Mouse (Mus musculus): ENCODE results near the gene Mpig6b. TPM values are rescaled to one million over a fixed set of nuclear protein-coding genes. Genes with fewer than 3 reads are reported as not detected.
A peak's percentile ranks its signal among the peaks of the same experiment; 100 is the strongest.

Gene Mpig6b
- polyA plus RNA-seq, 1 experiment from 2014 or later = 11.2 TPM

- Histone ChIP-seq H3K4me1 (replicated peaks; ENCODE audit: control insufficient read depth, insufficient read depth, low read length) (peaks cover 39% of the 10 kb centered on the region), H3K9me3 (ENCODE audit: control insufficient read depth, low read length) (no peaks in the 10 kb centered on the region), H3K36me3 (ENCODE audit: control insufficient read depth, insufficient read depth, low read length) (peaks cover 34% of the 10 kb centered on the region), H3K27ac (ENCODE audit: low read depth, low read length) (peak within 1 kb of the TSS; percentile 70), H3K4me2 (peak within 1 kb of the TSS; percentile 84), H3K9ac (ENCODE audit: low read depth, low read length) (peak within 1 kb of the TSS; percentile 65), H3K27me3 (replicated peaks; ENCODE audit: control insufficient read depth, insufficient read depth, low read length) (peaks cover 3% of the 10 kb centered on the region; the same call in 1 of the 2 replicates), H3K4me3 (ENCODE audit: low read depth, low read length) (peak within 1 kb of the TSS; percentile 64)
- peak; percentile 92 for DNase-seq (ENCODE audit: low spot score)
- under 1% methylated on average over 57 of the region's 57 CpGs for WGBS
- peak; percentile 82 for ATAC-seq (replicated peaks; ENCODE audit: low FRiP score)
These were observed 6.8 kb downstream of the Mpig6b start, which contains the start of gene Ddah2 for GRCm38 (mm10) chr17:35058911-35059892. TSS of gene Ddah2 (plus strand) at chr17:35059035.

GRCm38 (mm10) chr17:35058316-35058715 lies 7.7 kb downstream of the Mpig6b start:
- Histone ChIP-seq H3K4me2 (peak overlapping the region; percentile 84), H3K4me3 (ENCODE audit: low read depth, low read length) (peak overlapping the region; percentile 64; the same call in 1 of the 2 replicates), H3K9me3 (ENCODE audit: control insufficient read depth, low read length) (no peaks in the 10 kb centered on the region), H3K27me3 (replicated peaks; ENCODE audit: control insufficient read depth, insufficient read depth, low read length) (no peaks in the 10 kb centered on the region), H3K36me3 (ENCODE audit: control insufficient read depth, insufficient read depth, low read length) (peaks cover 42% of the 10 kb centered on the region), H3K27ac (ENCODE audit: low read depth, low read length) (no peak overlapping the region), H3K9ac (ENCODE audit: low read depth, low read length) (no peak overlapping the region), H3K4me1 (replicated peaks; ENCODE audit: control insufficient read depth, insufficient read depth, low read length) (peaks cover 39% of the 10 kb centered on the region)
- DNase-seq (ENCODE audit: low spot score) = no peak
- 70% methylated on average over 9 of the region's 9 CpGs for WGBS
- no peak for ATAC-seq (replicated peaks; ENCODE audit: low FRiP score)

GRCm38 (mm10) chr17:35057090-35057489 lies 8.9 kb downstream of the Mpig6b start:
- no peaks in the 10 kb centered on the region for H3K9me3 ChIP-seq (ENCODE audit: control insufficient read depth, low read length)
- 49% methylated on average over 3 of the region's 3 CpGs for WGBS
- peak overlapping the region; percentile 45; the same call in 1 of the 2 replicates for H3K27ac ChIP-seq (ENCODE audit: low read depth, low read length)
- H3K27me3 ChIP-seq (replicated peaks; ENCODE audit: control insufficient read depth, insufficient read depth, low read length) = no peaks in the 10 kb centered on the region
- no peak for DNase-seq (ENCODE audit: low spot score)
- H3K4me1 ChIP-seq (replicated peaks; ENCODE audit: control insufficient read depth, insufficient read depth, low read length) = peaks cover 48% of the 10 kb centered on the region
- H3K36me3 ChIP-seq (ENCODE audit: control insufficient read depth, insufficient read depth, low read length) = peaks cover 50% of the 10 kb centered on the region
- ATAC-seq (replicated peaks; ENCODE audit: low FRiP score) = no peak
- no peak overlapping the region for H3K4me2 ChIP-seq
- H3K4me3 ChIP-seq (ENCODE audit: low read depth, low read length) = no peak overlapping the region
- H3K9ac ChIP-seq (ENCODE audit: low read depth, low read length) = no peak overlapping the region

- DNase-seq (ENCODE audit: low spot score) = no peak
- H3K9ac ChIP-seq (ENCODE audit: low read depth, low read length) = no peak overlapping the region
- no peak overlapping the region; the same call in 1 of the 2 replicates for H3K4me2 ChIP-seq
- H3K27me3 ChIP-seq (replicated peaks; ENCODE audit: control insufficient read depth, insufficient read depth, low read length) = no peaks in the 10 kb centered on the region
- H3K4me1 ChIP-seq (replicated peaks; ENCODE audit: control insufficient read depth, insufficient read depth, low read length) = peaks cover 47% of the 10 kb centered on the region
- peak overlapping the region; percentile 32; the same call in 1 of the 2 replicates for H3K27ac ChIP-seq (ENCODE audit: low read depth, low read length)
- peaks cover 42% of the 10 kb centered on the region for H3K36me3 ChIP-seq (ENCODE audit: control insufficient read depth, insufficient read depth, low read length)
- ATAC-seq (replicated peaks; ENCODE audit: low FRiP score) = no peak
- H3K9me3 ChIP-seq (ENCODE audit: control insufficient read depth, low read length) = no peaks in the 10 kb centered on the region
- 86% methylated on average over 7 of the region's 7 CpGs for WGBS
- no peak overlapping the region for H3K4me3 ChIP-seq (ENCODE audit: low read depth, low read length)
These were observed 10.1 kb downstream of the Mpig6b start for GRCm38 (mm10) chr17:35055691-35056495.

- Histone ChIP-seq H3K27ac (ENCODE audit: low read depth, low read length) (peak overlapping the region; percentile 87; the same call in 1 of the 2 replicates), H3K4me1 (replicated peaks; ENCODE audit: control insufficient read depth, insufficient read depth, low read length) (peaks cover 46% of the 10 kb centered on the region), H3K27me3 (replicated peaks; ENCODE audit: control insufficient read depth, insufficient read depth, low read length) (no peaks in the 10 kb centered on the region), H3K9ac (ENCODE audit: low read depth, low read length) (peak overlapping the region; percentile 86), H3K9me3 (ENCODE audit: control insufficient read depth, low read length) (no peaks in the 10 kb centered on the region), H3K36me3 (ENCODE audit: control insufficient read depth, insufficient read depth, low read length) (peaks cover 37% of the 10 kb centered on the region), H3K4me3 (ENCODE audit: low read depth, low read length) (peak overlapping the region; percentile 81), H3K4me2 (peak overlapping the region; percentile 99)
- DNase-seq (ENCODE audit: low spot score) = no peak
- 77% methylated on average over 12 of the region's 12 CpGs for WGBS
- ATAC-seq (replicated peaks; ENCODE audit: low FRiP score) = no peak
These were observed 13.6 kb downstream of the Mpig6b start for GRCm38 (mm10) chr17:35052271-35052798.

- Histone ChIP-seq H3K27me3 (replicated peaks; ENCODE audit: control insufficient read depth, insufficient read depth, low read length) (no peaks in the 10 kb centered on the region), H3K4me1 (replicated peaks; ENCODE audit: control insufficient read depth, insufficient read depth, low read length) (peaks cover 46% of the 10 kb centered on the region), H3K9me3 (ENCODE audit: control insufficient read depth, low read length) (no peaks in the 10 kb centered on the region), H3K36me3 (ENCODE audit: control insufficient read depth, insufficient read depth, low read length) (peaks cover 32% of the 10 kb centered on the region), H3K4me3 (ENCODE audit: low read depth, low read length) (peak overlapping the region; percentile 81), H3K9ac (ENCODE audit: low read depth, low read length) (peak overlapping the region; percentile 86), H3K4me2 (peak overlapping the region; percentile 99), H3K27ac (ENCODE audit: low read depth, low read length) (peak overlapping the region; percentile 87)
- ATAC-seq (replicated peaks; ENCODE audit: low FRiP score) (peak; percentile 62), DNase-seq (ENCODE audit: low spot score) (peak; percentile 77)
- 3% methylated on average over 21 of the region's 21 CpGs for WGBS
These were observed 14.6 kb downstream of the Mpig6b start for GRCm38 (mm10) chr17:35051156-35052086.

- peak; percentile 82 for DNase-seq (ENCODE audit: low spot score)
- peak; percentile 14 for ATAC-seq (replicated peaks; ENCODE audit: low FRiP score)
- H3K9ac ChIP-seq (ENCODE audit: low read depth, low read length) = peak overlapping the region; percentile 86
- H3K4me2 ChIP-seq = peak overlapping the region; percentile 99
- peaks cover 49% of the 10 kb centered on the region for H3K4me1 ChIP-seq (replicated peaks; ENCODE audit: control insufficient read depth, insufficient read depth, low read length)
- peaks cover 22% of the 10 kb centered on the region for H3K36me3 ChIP-seq (ENCODE audit: control insufficient read depth, insufficient read depth, low read length)
- WGBS = under 1% methylated on average over 27 of the region's 27 CpGs
- peak overlapping the region; percentile 81 for H3K4me3 ChIP-seq (ENCODE audit: low read depth, low read length)
- H3K9me3 ChIP-seq (ENCODE audit: control insufficient read depth, low read length) = no peaks in the 10 kb centered on the region
- peak overlapping the region; percentile 87 for H3K27ac ChIP-seq (ENCODE audit: low read depth, low read length)
- H3K27me3 ChIP-seq (replicated peaks; ENCODE audit: control insufficient read depth, insufficient read depth, low read length) = no peaks in the 10 kb centered on the region
These were observed 15.7 kb downstream of the Mpig6b start for GRCm38 (mm10) chr17:35050126-35050750.

Data from liver, embryonic 11.5 days (tissue).